Mouse (Mus musculus) limb, embryonic 13.5 days (tissue): ENCODE results near the gene St8sia1. TPM values are rescaled to one million over a fixed set of nuclear protein-coding genes. Genes with fewer than 3 reads are reported as not detected.

Source experiments
- ATAC-seq: fragments of 200-750 bp; cut with Nextera tagmentation; 2 replicates; pipeline ENCODE4 v1.8.0; 2017; ENCODE audit warnings: low read depth, moderate number of reproducible peaks, moderate TSS enrichment; ENCODE audit not compliant: low FRiP score
- H3K27ac ChIP-seq: fragments of 300-500 bp; sonication (generic); 2 replicates; pipeline ENCODE4 v1.5.1; 2015; ENCODE audit warnings: inconsistent platforms, mild to moderate bottlenecking, moderate library complexity
- H3K27me3 ChIP-seq: fragments of 300-500 bp; sonication (generic); 2 replicates; pipeline ENCODE4 v1.6.1; 2015; ENCODE audit warnings: mild to moderate bottlenecking, inconsistent platforms
- H3K36me3 ChIP-seq: fragments of 300-500 bp; sonication (generic); 2 replicates; pipeline ENCODE4 v1.6.1; 2015; ENCODE audit warnings: inconsistent platforms, mild to moderate bottlenecking, moderate library complexity
- H3K4me1 ChIP-seq: fragments of 300-500 bp; sonication (generic); 2 replicates; pipeline ENCODE4 v1.6.1; 2015; ENCODE audit warnings: inconsistent platforms
- H3K4me2 ChIP-seq: fragments of 300-500 bp; sonication (generic); replicated peaks from 2 replicates; pipeline ENCODE4 v1.6.1; 2015; ENCODE audit warnings: inconsistent platforms, mild to moderate bottlenecking, moderate library complexity
- H3K4me3 ChIP-seq: fragments of 300-500 bp; sonication (generic); 2 replicates; pipeline ENCODE4 v1.5.1; 2015; ENCODE audit warnings: moderate library complexity, mild to moderate bottlenecking, inconsistent platforms
- H3K9ac ChIP-seq: fragments of 300-500 bp; sonication (generic); 2 replicates; pipeline ENCODE4 v1.6.1; 2015; ENCODE audit warnings: mild to moderate bottlenecking, inconsistent platforms
- H3K9me3 ChIP-seq: fragments of 300-500 bp; sonication (generic); 2 replicates; pipeline ENCODE4 v1.6.1; 2016; ENCODE audit warnings: inconsistent platforms
- WGBS: fragments of 180-500 bp; shearing (Covaris S2); methylation state at CpG from one replicate; pipeline ENCODE4 v1.1.7; 2015; 5-methylcytosine and 5-hydroxymethylcytosine counted together
- polyA plus RNA-seq: library from polyadenylated mRNA; unstranded; fragments of >200 nt; fragmentation: Nextera tagmentation; extraction: Ambion mirVana; gene quantifications from 2 replicates; pipeline ENCODE4 v1.2.1, GENCODE M21; 2015

The St8sia1 gene
- polyA plus RNA-seq, 1 experiment from 2014 or later: 1.3 TPM

GRCm38 (mm10) chr6:142865199-142865598 lies 99.1 kb downstream of the St8sia1 start:
- no peak for ATAC-seq
- 83% methylated on average over 6 of the region's 6 CpGs for WGBS
- Histone ChIP-seq H3K4me3 (no peak overlapping the region), H3K9me3 (no peaks in the 10 kb centered on the region; the same call in 1 of the 2 replicates), H3K4me2 (no peak overlapping the region), H3K9ac (no peak overlapping the region), H3K4me1 (0 out of 2 replicates have a peak, but pooled peaks cover 5% of the 10 kb centered on the region), H3K27me3 (no peaks in the 10 kb centered on the region), H3K27ac (no peak overlapping the region), H3K36me3 (no peaks in the 10 kb centered on the region)

DNA sequence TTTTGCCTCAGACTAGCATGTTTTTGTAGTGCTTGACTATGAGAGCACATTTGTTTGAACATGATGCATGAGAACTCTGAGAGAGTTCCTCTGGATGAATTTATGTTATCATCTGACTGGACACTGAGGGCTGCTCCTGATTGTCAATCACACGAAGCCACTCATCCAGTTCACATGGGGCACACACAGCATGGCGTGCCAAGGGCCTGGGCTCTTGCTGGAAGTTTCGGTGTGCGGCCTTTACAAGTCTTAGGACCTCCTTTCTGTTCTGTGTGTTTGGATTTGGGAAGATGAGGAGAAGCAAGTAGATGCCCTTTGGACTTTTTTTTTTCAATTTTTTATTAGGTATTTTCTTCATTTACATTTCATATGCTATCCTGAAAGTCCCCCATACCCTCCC lies 100.4 kb downstream of the St8sia1 start:
- Histone ChIP-seq H3K4me1 (0 out of 2 replicates have a peak, but pooled peaks cover 5% of the 10 kb centered on the region), H3K27ac (no peak overlapping the region), H3K4me3 (no peak overlapping the region), H3K4me2 (no peak overlapping the region), H3K9ac (no peak overlapping the region), H3K27me3 (no peaks in the 10 kb centered on the region), H3K9me3 (no peaks in the 10 kb centered on the region; the same call in 1 of the 2 replicates), H3K36me3 (no peaks in the 10 kb centered on the region)
- 92% methylated on average over 4 of the region's 4 CpGs for WGBS
- ATAC-seq: no peak

- Histone ChIP-seq H3K27me3 (no peaks in the 10 kb centered on the region), H3K27ac (no peak overlapping the region), H3K9ac (no peak overlapping the region), H3K9me3 (no peaks in the 10 kb centered on the region; the same call in 1 of the 2 replicates), H3K36me3 (no peaks in the 10 kb centered on the region), H3K4me2 (no peak overlapping the region), H3K4me1 (0 out of 2 replicates have a peak, but pooled peaks cover under 1% of the 10 kb centered on the region), H3K4me3 (no peak overlapping the region)
- WGBS: 91% methylated on average over 3 of the region's 3 CpGs
- ATAC-seq: no peak
Measured at GRCm38 (mm10) chr6:142862265-142862664, 102.0 kb downstream of the St8sia1 start.

DNA sequence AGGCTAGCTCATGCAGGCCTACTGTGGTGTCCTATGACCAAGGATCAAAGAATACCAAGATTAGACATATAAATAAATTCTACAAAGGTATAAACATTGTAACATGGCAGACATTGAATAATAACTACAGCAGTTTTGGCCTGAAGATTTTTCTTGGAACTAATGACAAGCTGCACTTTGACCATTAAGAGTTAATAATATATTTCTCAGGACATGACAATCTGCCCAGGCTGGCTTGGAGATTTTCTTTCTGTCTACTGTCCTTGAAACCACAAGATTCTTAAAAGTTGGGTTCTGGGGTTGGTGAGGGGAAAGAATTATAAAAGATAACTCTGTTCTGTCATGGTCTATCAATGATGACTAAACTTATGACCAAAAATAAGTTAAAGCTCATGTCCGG lies 103.9 kb downstream of the St8sia1 start:
- Histone ChIP-seq H3K27me3 (no peaks in the 10 kb centered on the region), H3K9me3 (no peaks in the 10 kb centered on the region; the same call in 1 of the 2 replicates), H3K36me3 (no peaks in the 10 kb centered on the region), H3K4me3 (no peak overlapping the region), H3K4me1 (peaks cover 4% of the 10 kb centered on the region; the same call in 1 of the 2 replicates), H3K27ac (no peak overlapping the region), H3K9ac (no peak overlapping the region), H3K4me2 (no peak overlapping the region)
- 93% methylated on average over 1 of the region's 1 CpGs for WGBS
- no peak for ATAC-seq

GRCm38 (mm10) chr6:142859946-142860345 lies 104.3 kb downstream of the St8sia1 start:
- peaks cover 4% of the 10 kb centered on the region; the same call in 1 of the 2 replicates for H3K4me1 ChIP-seq
- H3K4me2 ChIP-seq: no peak overlapping the region
- H3K27me3 ChIP-seq: no peaks in the 10 kb centered on the region
- H3K4me3 ChIP-seq: no peak overlapping the region
- no peak overlapping the region for H3K9ac ChIP-seq
- no peaks in the 10 kb centered on the region for H3K36me3 ChIP-seq
- no peak for ATAC-seq
- no peaks in the 10 kb centered on the region; the same call in 1 of the 2 replicates for H3K9me3 ChIP-seq
- 84% methylated on average over 4 of the region's 4 CpGs for WGBS
- no peak overlapping the region for H3K27ac ChIP-seq

GRCm38 (mm10) chr6:142858937-142859336 lies 105.3 kb downstream of the St8sia1 start:
- no peak overlapping the region for H3K9ac ChIP-seq
- no peak overlapping the region for H3K27ac ChIP-seq
- no peak for ATAC-seq
- no peaks in the 10 kb centered on the region for H3K36me3 ChIP-seq
- no peaks in the 10 kb centered on the region for H3K27me3 ChIP-seq
- no peak overlapping the region for H3K4me2 ChIP-seq
- H3K4me3 ChIP-seq: no peak overlapping the region
- H3K4me1 ChIP-seq: peaks cover 4% of the 10 kb centered on the region; the same call in 1 of the 2 replicates
- WGBS: 93% methylated on average over 2 of the region's 2 CpGs
- no peaks in the 10 kb centered on the region; the same call in 1 of the 2 replicates for H3K9me3 ChIP-seq

DNA sequence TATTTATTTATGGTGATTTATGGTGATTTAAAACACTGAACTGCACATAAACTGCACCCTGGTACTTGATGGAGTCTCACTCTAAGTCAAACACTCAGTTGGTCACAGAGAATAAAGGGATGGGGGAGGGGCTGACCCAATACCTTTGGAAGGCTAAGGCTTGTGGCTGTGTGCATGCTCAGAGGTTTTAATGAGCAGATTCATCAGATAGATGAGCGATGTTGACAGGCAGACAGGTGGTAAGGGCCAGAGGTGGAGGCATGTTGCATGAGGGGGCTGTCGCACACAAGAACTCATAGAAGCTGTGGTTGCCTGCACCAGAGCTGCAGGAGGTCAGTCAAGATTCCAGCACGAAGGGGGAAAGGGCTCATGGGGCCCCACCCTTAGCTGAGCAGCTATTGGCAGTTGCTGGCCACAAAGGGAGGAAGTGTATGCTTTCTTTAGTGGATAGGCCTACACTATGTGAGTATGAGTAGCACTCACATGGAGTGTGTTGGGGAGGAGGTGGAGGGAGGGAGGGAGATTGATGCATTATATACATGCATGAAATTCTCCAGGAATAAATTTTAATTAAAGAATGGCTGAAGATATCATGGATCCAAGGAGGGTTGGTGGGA lies 107.9 kb downstream of the St8sia1 start:
- Histone ChIP-seq H3K4me1 (peaks cover 4% of the 10 kb centered on the region; the same call in 1 of the 2 replicates), H3K27me3 (no peaks in the 10 kb centered on the region), H3K27ac (no peak overlapping the region), H3K4me3 (no peak overlapping the region), H3K9ac (no peak overlapping the region), H3K36me3 (no peaks in the 10 kb centered on the region), H3K4me2 (no peak overlapping the region), H3K9me3 (no peaks in the 10 kb centered on the region)
- WGBS: 63% methylated on average over 3 of the region's 3 CpGs
- ATAC-seq: no peak

DNA sequence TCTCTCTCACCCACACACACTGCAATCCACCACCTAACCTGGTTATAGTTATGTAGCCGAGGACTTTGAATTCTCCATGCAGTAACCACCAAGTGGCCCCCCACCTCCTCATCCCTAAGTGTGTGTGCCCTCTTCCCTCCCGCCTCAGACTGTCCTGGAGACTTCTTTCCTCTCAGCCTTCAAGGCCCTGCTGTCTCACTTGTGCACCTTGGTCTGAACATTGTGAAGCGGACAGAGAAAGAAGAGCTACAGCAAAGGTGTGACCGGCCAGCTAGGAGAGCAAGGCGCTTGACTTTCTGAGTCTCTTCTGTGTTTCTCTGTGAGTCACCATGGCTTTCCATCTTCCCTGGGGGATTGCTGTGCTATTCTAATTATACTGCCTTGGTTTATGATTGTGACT lies 108.5 kb downstream of the St8sia1 start:
- no peak overlapping the region for H3K27ac ChIP-seq
- no peak overlapping the region for H3K4me3 ChIP-seq
- H3K4me2 ChIP-seq: no peak overlapping the region
- H3K4me1 ChIP-seq: peaks cover 4% of the 10 kb centered on the region; the same call in 1 of the 2 replicates
- H3K9ac ChIP-seq: no peak overlapping the region
- no peaks in the 10 kb centered on the region for H3K27me3 ChIP-seq
- ATAC-seq: no peak
- H3K36me3 ChIP-seq: no peaks in the 10 kb centered on the region
- no peaks in the 10 kb centered on the region for H3K9me3 ChIP-seq
- WGBS: 81% methylated on average over 5 of the region's 5 CpGs

- no peak for ATAC-seq
- Histone ChIP-seq H3K4me2 (no peak overlapping the region), H3K9me3 (no peaks in the 10 kb centered on the region), H3K9ac (no peak overlapping the region), H3K4me3 (no peak overlapping the region), H3K27me3 (no peaks in the 10 kb centered on the region), H3K36me3 (no peaks in the 10 kb centered on the region), H3K27ac (no peak overlapping the region), H3K4me1 (peaks cover 4% of the 10 kb centered on the region; the same call in 1 of the 2 replicates)
- WGBS: 63% methylated on average over 6 of the region's 6 CpGs
Measured at GRCm38 (mm10) chr6:142852419-142853377, 111.6 kb downstream of the St8sia1 start.

- H3K27me3 ChIP-seq: no peaks in the 10 kb centered on the region
- H3K9ac ChIP-seq: no peak overlapping the region
- no peak overlapping the region for H3K4me2 ChIP-seq
- no peak overlapping the region for H3K27ac ChIP-seq
- ATAC-seq: no peak
- WGBS: 78% methylated on average over 8 of the region's 8 CpGs
- H3K9me3 ChIP-seq: no peaks in the 10 kb centered on the region
- H3K4me3 ChIP-seq: no peak overlapping the region
- H3K4me1 ChIP-seq: no peaks in the 10 kb centered on the region
- no peaks in the 10 kb centered on the region for H3K36me3 ChIP-seq
Measured at GRCm38 (mm10) chr6:142850436-142850835, 113.8 kb downstream of the St8sia1 start.

DNA sequence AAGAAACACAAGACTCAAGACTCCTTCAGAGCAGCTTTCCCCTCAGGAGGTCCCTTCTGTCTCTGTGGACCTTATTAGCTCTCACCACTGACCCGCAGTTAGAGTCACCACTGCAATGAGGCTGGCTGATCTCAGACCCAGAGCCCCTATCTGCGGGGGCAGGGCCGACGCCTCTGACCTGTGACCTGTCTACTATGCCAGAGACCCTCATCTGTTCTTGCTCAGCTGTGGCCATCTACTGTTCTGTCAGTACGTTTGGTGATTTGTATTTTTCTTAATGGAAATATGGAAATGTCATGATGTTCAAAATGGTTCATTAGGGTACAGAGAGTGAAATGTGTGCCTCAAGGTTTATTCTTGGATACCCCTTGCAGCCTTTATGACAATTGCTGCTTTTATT lies 114.9 kb downstream of the St8sia1 start:
- H3K9ac ChIP-seq: no peak overlapping the region
- H3K9me3 ChIP-seq: no peaks in the 10 kb centered on the region
- no peak overlapping the region for H3K4me3 ChIP-seq
- no peak overlapping the region for H3K4me2 ChIP-seq
- H3K27ac ChIP-seq: no peak overlapping the region
- no peaks in the 10 kb centered on the region for H3K4me1 ChIP-seq
- no peaks in the 10 kb centered on the region for H3K36me3 ChIP-seq
- ATAC-seq: no peak
- WGBS: 46% methylated on average over 5 of the region's 5 CpGs
- no peaks in the 10 kb centered on the region for H3K27me3 ChIP-seq
